Mouse (Mus musculus): Measurements from ENCODE around the gene Evpl. TPM values are rescaled to one million over a fixed set of nuclear protein-coding genes. Genes with fewer than 3 reads are reported as not detected.
A peak's percentile ranks its signal among the peaks of the same experiment; 100 is the strongest.

Gene Evpl
- total and polyA plus RNA-seq, 3 experiments: 0.01 to 0.05 TPM; not detected in 1

DNA sequence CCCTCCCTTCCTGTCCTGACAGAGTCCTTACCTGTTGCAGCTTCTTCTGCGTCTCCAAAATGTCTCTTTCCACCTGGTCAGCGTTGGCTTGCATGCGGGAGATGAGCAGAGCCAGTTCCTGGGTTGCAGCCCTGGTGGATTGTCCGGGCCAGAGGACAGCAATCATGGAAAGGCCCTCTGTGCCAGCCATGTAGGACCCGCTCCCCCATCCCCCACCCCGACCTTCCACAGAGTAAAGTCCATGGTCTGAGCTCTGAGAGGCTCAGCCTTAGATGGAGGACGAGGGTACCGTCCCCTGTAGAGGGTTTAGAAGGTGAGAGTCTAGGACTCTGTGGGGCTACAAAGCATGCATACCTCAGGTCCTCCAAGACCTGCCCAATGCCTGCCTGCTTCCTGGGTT is 3.0 kb downstream of the Evpl start:
- H3K4me1 ChIP-seq (ENCODE audit: insufficient read depth, low read depth, low read length): peaks cover 5% of the 10 kb centered on the region; the same call in 1 of the 2 replicates
- ATAC-seq (ENCODE audit: extremely low read depth, insufficient number of reproducible peaks, low FRiP score, poor library complexity, severe bottlenecking) (no peak), DNase-seq (ENCODE audit: low spot score) (no peak)
- TF ChIP-seq POLR2AphosphoS5 (IDR thresholded peaks at IDR 0.05; ENCODE audit: insufficient replicate concordance, low read depth, low read length): no peak
- TF ChIP-seq TAL1 (conservative IDR thresholded peaks at IDR 0.05; ENCODE audit: low read depth, low read length): no peak
- no peak for TF ChIP-seq GATA2 (IDR thresholded peaks at IDR 0.05; ENCODE audit: borderline replicate concordance, low read depth, low read length)
- no peak for TF ChIP-seq CTCF (IDR thresholded peaks at IDR 0.05; ENCODE audit: low read depth, low read length)
- TF ChIP-seq GATA1 (IDR thresholded peaks at IDR 0.05; ENCODE audit: borderline replicate concordance, low read length): no peak
- peaks cover 74% of the 10 kb centered on the region for H3K27me3 ChIP-seq (ENCODE audit: insufficient read depth, low read length)
- H3K9me3 ChIP-seq (replicated peaks): no peaks in the 10 kb centered on the region
- H3K36me3 ChIP-seq (replicated peaks): no peaks in the 10 kb centered on the region
- no peak overlapping the region for H3K4me3 ChIP-seq (ENCODE audit: low read depth, low read length)

- no peaks in the 10 kb centered on the region for H3K4me1 ChIP-seq (ENCODE audit: insufficient read depth, low read depth, low read length)
- ATAC-seq (ENCODE audit: extremely low read depth, insufficient number of reproducible peaks, low FRiP score, poor library complexity, severe bottlenecking) (no peak), DNase-seq (ENCODE audit: low spot score) (no peak)
- TF ChIP-seq POLR2AphosphoS5 (IDR thresholded peaks at IDR 0.05; ENCODE audit: insufficient replicate concordance, low read depth, low read length) (no peak), GATA2 (IDR thresholded peaks at IDR 0.05; ENCODE audit: borderline replicate concordance, low read depth, low read length) (no peak), GATA1 (IDR thresholded peaks at IDR 0.05; ENCODE audit: borderline replicate concordance, low read length) (no peak), TAL1 (conservative IDR thresholded peaks at IDR 0.05; ENCODE audit: low read depth, low read length) (no peak), CTCF (IDR thresholded peaks at IDR 0.05; ENCODE audit: low read depth, low read length) (no peak)
- H3K36me3 ChIP-seq (replicated peaks): no peaks in the 10 kb centered on the region
- no peak overlapping the region for H3K4me3 ChIP-seq (ENCODE audit: low read depth, low read length)
- no peaks in the 10 kb centered on the region for H3K9me3 ChIP-seq (replicated peaks)
- H3K27me3 ChIP-seq (ENCODE audit: insufficient read depth, low read length): peaks cover 84% of the 10 kb centered on the region
Measured at GRCm38 (mm10) chr11:116232427-116232826, 5.5 kb downstream of the Evpl start.

DNA sequence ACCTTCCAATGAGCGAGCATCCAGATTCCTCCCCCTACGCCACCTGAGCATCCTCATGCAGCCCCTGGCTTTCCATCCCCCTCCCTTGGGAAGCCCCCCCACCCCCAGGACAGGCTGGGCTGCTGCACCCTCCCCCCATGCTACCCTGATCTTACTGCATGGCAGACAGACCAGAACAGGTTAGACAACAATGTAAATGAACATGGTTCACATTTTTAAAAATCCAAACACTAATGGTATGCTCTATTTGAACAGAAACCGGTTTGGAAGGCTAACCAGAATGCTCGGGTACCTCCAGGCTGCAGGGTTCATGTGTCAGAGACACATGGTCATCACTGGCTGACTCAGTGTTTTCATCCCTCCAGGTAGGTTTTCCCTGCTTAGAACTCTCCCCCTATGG is 9.2 kb downstream of the Evpl start:
- Histone ChIP-seq H3K27me3 (ENCODE audit: insufficient read depth, low read length) (peaks cover 69% of the 10 kb centered on the region), H3K4me1 (ENCODE audit: insufficient read depth, low read depth, low read length) (peaks cover 3% of the 10 kb centered on the region; the same call in 1 of the 2 replicates), H3K36me3 (replicated peaks) (no peaks in the 10 kb centered on the region), H3K9me3 (replicated peaks) (peaks cover 11% of the 10 kb centered on the region), H3K4me3 (ENCODE audit: low read depth, low read length) (no peak overlapping the region)
- ATAC-seq (ENCODE audit: extremely low read depth, insufficient number of reproducible peaks, low FRiP score, poor library complexity, severe bottlenecking) (no peak), DNase-seq (ENCODE audit: low spot score) (no peak)
- TF ChIP-seq POLR2AphosphoS5 (IDR thresholded peaks at IDR 0.05; ENCODE audit: insufficient replicate concordance, low read depth, low read length) (no peak), GATA2 (IDR thresholded peaks at IDR 0.05; ENCODE audit: borderline replicate concordance, low read depth, low read length) (no peak), GATA1 (IDR thresholded peaks at IDR 0.05; ENCODE audit: borderline replicate concordance, low read length) (no peak), CTCF (IDR thresholded peaks at IDR 0.05; ENCODE audit: low read depth, low read length) (no peak), TAL1 (conservative IDR thresholded peaks at IDR 0.05; ENCODE audit: low read depth, low read length) (no peak)

DNA sequence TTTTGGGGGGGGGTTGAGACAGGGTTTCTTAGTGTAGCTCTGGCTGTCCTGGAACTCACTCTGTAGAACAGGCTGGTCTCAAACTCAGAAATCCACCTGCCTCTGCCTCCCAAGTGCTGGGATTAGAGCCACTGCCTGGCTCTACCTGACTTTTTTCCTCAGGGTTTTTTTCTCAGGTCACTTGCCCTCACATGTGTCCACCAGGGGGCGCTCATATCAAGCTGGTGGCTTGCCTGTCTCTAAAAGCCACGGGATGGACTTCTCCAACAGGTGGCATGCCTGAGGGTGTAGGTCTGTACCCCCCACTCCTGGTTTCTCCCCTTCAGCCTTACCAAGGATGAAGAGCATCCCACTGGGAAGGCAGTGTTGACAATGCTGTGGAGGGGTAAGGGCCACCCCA is 11.5 kb downstream of the Evpl start:
- DNase-seq (ENCODE audit: low spot score) (peak; percentile 68), ATAC-seq (ENCODE audit: extremely low read depth, insufficient number of reproducible peaks, low FRiP score, poor library complexity, severe bottlenecking) (no peak)
- Histone ChIP-seq H3K4me1 (ENCODE audit: insufficient read depth, low read depth, low read length) (peaks cover 3% of the 10 kb centered on the region; the same call in 1 of the 2 replicates), H3K9me3 (replicated peaks) (peaks cover 34% of the 10 kb centered on the region), H3K4me3 (ENCODE audit: low read depth, low read length) (no peak overlapping the region), H3K27me3 (ENCODE audit: insufficient read depth, low read length) (peaks cover 72% of the 10 kb centered on the region), H3K36me3 (replicated peaks) (no peaks in the 10 kb centered on the region)
- peak; percentile 71 for TF ChIP-seq CTCF (IDR thresholded peaks at IDR 0.05; ENCODE audit: low read depth, low read length)
- no peak for TF ChIP-seq GATA2 (IDR thresholded peaks at IDR 0.05; ENCODE audit: borderline replicate concordance, low read depth, low read length)
- no peak for TF ChIP-seq POLR2AphosphoS5 (IDR thresholded peaks at IDR 0.05; ENCODE audit: insufficient replicate concordance, low read depth, low read length)

GRCm38 (mm10) chr11:116222740-116223059 is 15.2 kb downstream of the Evpl start:
- no peak for DNase-seq (ENCODE audit: low spot score)
- Histone ChIP-seq H3K4me1 (ENCODE audit: insufficient read depth, low read depth, low read length) (peaks cover 26% of the 10 kb centered on the region), H3K36me3 (replicated peaks) (no peaks in the 10 kb centered on the region), H3K27me3 (ENCODE audit: insufficient read depth, low read length) (peaks cover 51% of the 10 kb centered on the region), H3K4me3 (ENCODE audit: low read depth, low read length) (no peak overlapping the region), H3K9me3 (replicated peaks) (peaks cover 40% of the 10 kb centered on the region)
- TF ChIP-seq TAL1 (conservative IDR thresholded peaks at IDR 0.05; ENCODE audit: low read depth, low read length) (no peak), GATA2 (IDR thresholded peaks at IDR 0.05; ENCODE audit: borderline replicate concordance, low read depth, low read length) (no peak), GATA1 (IDR thresholded peaks at IDR 0.05; ENCODE audit: borderline replicate concordance, low read length) (no peak), POLR2AphosphoS5 (IDR thresholded peaks at IDR 0.05; ENCODE audit: insufficient replicate concordance, low read depth, low read length) (no peak), CTCF (IDR thresholded peaks at IDR 0.05; ENCODE audit: low read depth, low read length) (no peak)
- no peak for ATAC-seq (ENCODE audit: extremely low read depth, insufficient number of reproducible peaks, low FRiP score, poor library complexity, severe bottlenecking)

DNA sequence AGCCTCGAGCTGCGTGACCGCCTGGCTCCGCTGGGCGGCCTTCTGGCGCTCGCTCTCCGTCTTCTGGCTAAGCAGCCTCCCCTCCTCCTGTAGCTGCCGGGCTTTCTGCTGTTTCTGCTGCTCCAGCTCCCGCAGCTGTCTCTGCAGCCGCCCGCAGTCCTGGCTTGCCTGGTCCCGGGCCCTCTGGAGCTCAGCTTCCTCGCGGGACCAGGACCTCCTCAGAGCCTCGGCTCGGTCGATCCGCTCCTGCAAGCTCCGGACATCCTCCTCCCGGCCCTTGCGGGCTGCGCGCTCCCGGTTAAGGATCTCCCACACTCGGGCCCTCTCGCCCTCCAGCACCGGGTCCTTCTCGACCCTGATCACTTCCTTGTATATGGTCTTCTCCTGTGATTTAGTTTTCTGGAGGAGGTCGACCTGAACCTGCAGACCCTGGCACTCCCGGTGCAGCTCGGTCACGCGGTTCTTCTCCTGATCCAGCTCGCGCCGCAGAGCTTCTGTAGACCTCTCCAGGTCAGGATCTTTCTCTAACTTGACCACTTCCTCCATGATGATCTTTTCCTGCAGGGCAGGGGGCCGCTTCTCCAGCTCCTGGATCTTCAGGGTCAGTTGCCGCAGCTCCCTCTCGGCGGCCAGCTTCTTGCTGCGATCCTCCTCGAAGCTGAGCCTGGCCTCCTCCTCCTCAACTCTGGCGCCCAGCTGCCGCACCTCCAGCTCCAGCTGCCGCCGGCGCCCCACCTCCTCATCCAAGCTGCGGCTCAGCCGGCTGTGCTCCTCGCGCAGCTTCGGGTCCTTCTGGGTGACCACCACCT is 15.7 kb downstream of the Evpl start:
- peaks cover 47% of the 10 kb centered on the region for H3K27me3 ChIP-seq (ENCODE audit: insufficient read depth, low read length)
- TF ChIP-seq TAL1 (conservative IDR thresholded peaks at IDR 0.05; ENCODE audit: low read depth, low read length): no peak
- no peak for TF ChIP-seq GATA1 (IDR thresholded peaks at IDR 0.05; ENCODE audit: borderline replicate concordance, low read length)
- no peak for TF ChIP-seq CTCF (IDR thresholded peaks at IDR 0.05; ENCODE audit: low read depth, low read length)
- no peak overlapping the region for H3K4me3 ChIP-seq (ENCODE audit: low read depth, low read length)
- no peaks in the 10 kb centered on the region for H3K36me3 ChIP-seq (replicated peaks)
- no peak for DNase-seq (ENCODE audit: low spot score)
- no peak for ATAC-seq (ENCODE audit: extremely low read depth, insufficient number of reproducible peaks, low FRiP score, poor library complexity, severe bottlenecking)
- peaks cover 40% of the 10 kb centered on the region for H3K9me3 ChIP-seq (replicated peaks)
- H3K4me1 ChIP-seq (ENCODE audit: insufficient read depth, low read depth, low read length): peaks cover 26% of the 10 kb centered on the region
